ENCODE assay signal across 20 mouse cellular contexts in genomic region chr5:131466131-131466530, GRCm38 (mm10).
"Had no signal": no experiment of that assay in that cellular context is flagged by ENCODE, and none has a peak within 500 bp of the region (broad histone marks: within the 10 kb centered on the region; RNA-seq: fewer than 3 reads in every experiment).

No protein-coding gene starts in this region.

- DNase-seq: gastrocnemius, adult 2 months; gastrocnemius, postnatal 10 days; gastrocnemius, postnatal 25 days; heart, adult 18-20 months; heart, postnatal 10 days; heart, postnatal 4 days; kidney, postnatal 10 days; liver; liver, embryonic 13.5 days; liver, postnatal 0 days had no signal

- H3K27ac ChIP-seq: gastrocnemius, adult 2 months; heart, embryonic 10.5 days; hindbrain, embryonic 10.5 days; intestine, embryonic 15.5 days; layer of hippocampus, adult 2 months; left cerebral cortex, adult 2 months; limb, embryonic 10.5 days; limb, embryonic 12.5 days; liver, embryonic 13.5 days; liver, embryonic 15.5 days had no signal

- H3K36me3 ChIP-seq: liver, embryonic 15.5 days had no signal

- H3K4me1 ChIP-seq: heart, embryonic 10.5 days; heart, embryonic 12.5 days; hindbrain, embryonic 10.5 days; intestine, embryonic 15.5 days; limb, embryonic 10.5 days; limb, embryonic 12.5 days; liver, embryonic 13.5 days; liver, embryonic 15.5 days had no signal

- H3K27me3 ChIP-seq: heart, embryonic 12.5 days; hindbrain, embryonic 12.5 days; intestine, embryonic 15.5 days; limb, embryonic 12.5 days; liver, embryonic 13.5 days; liver, embryonic 15.5 days had no signal

- H3K4me3 ChIP-seq: gastrocnemius, adult 2 months; heart, embryonic 10.5 days; heart, embryonic 12.5 days; hindbrain, embryonic 10.5 days; hindbrain, embryonic 12.5 days; intestine, embryonic 15.5 days; layer of hippocampus, adult 2 months; left cerebral cortex, adult 2 months; limb, embryonic 10.5 days; limb, embryonic 12.5 days; liver, embryonic 13.5 days; liver, embryonic 15.5 days had no signal
